Mouse (Mus musculus) embryonic facial prominence, embryonic 12.5 days (tissue): ENCODE measurements around the gene Gcn1l1. TPM values are rescaled to one million over a fixed set of nuclear protein-coding genes. Genes with fewer than 3 reads are reported as not detected.

Source experiments
- ATAC-seq: fragments of 200-750 bp; cut with Nextera tagmentation; 2 replicates; pipeline ENCODE4 v1.8.0; 2017; ENCODE audit not compliant: insufficient number of reproducible peaks, insufficient read depth, low FRiP score, low TSS enrichment
- H3K27ac ChIP-seq: fragments of 300-500 bp; sonication (generic); 2 replicates; pipeline ENCODE4 v1.5.1; 2016; ENCODE audit warnings: mild to moderate bottlenecking
- H3K27me3 ChIP-seq: fragments of 300-500 bp; sonication (generic); 2 replicates; pipeline ENCODE4 v1.6.1; 2016; ENCODE audit warnings: mild to moderate bottlenecking, moderate library complexity
- H3K36me3 ChIP-seq: fragments of 300-500 bp; sonication (generic); 2 replicates; pipeline ENCODE4 v1.6.1; 2016; ENCODE audit warnings: mild to moderate bottlenecking
- H3K4me1 ChIP-seq: fragments of 300-500 bp; sonication (generic); 2 replicates; pipeline ENCODE4 v1.6.1; 2016
- H3K4me2 ChIP-seq: fragments of 300-500 bp; sonication (generic); replicated peaks from 2 replicates; pipeline ENCODE4 v1.6.1; 2016; ENCODE audit warnings: mild to moderate bottlenecking, moderate library complexity
- H3K4me3 ChIP-seq: fragments of 300-500 bp; sonication (generic); 2 replicates; pipeline ENCODE4 v1.5.1; 2016; ENCODE audit warnings: mild to moderate bottlenecking
- H3K9ac ChIP-seq: fragments of 300-500 bp; sonication (generic); 2 replicates; pipeline ENCODE4 v1.6.1; 2016; ENCODE audit warnings: mild to moderate bottlenecking, moderate library complexity
- H3K9me3 ChIP-seq: fragments of 300-500 bp; sonication (generic); 2 replicates; pipeline ENCODE4 v1.6.1; 2016; ENCODE audit warnings: mild to moderate bottlenecking, moderate library complexity
- WGBS: fragments of 180-500 bp; shearing (Covaris S2); methylation state at CpG from one replicate; pipeline ENCODE4 v1.1.7; 2016; 5-methylcytosine and 5-hydroxymethylcytosine counted together
- microRNA-seq: library from miRNA; unstranded; fragments of <30 nt; microRNA quantifications from one replicate; pipeline ENCODE4, GENCODE M21; 2017
- polyA plus RNA-seq: library from polyadenylated mRNA; unstranded; fragments of >200 nt; fragmentation: Nextera tagmentation; extraction: Ambion mirVana; gene quantifications from 2 replicates; pipeline ENCODE4 v1.2.1, GENCODE M21; 2016

The Gcn1l1 gene
- polyA plus RNA-seq, 1 experiment from 2014 or later, result 56.1 TPM

- WGBS, result 82% methylated on average over 12 of the region's 12 CpGs
- no peaks in the 10 kb centered on the region for H3K4me1 ChIP-seq
Observed at GRCm38 (mm10) chr5:115668986-115669385, 103.9 kb downstream of the Gcn1l1 start.

GRCm38 (mm10) chr5:115669974-115670373 is 104.9 kb downstream of the Gcn1l1 start:
- 84% methylated on average over 11 of the region's 11 CpGs for WGBS
- Histone ChIP-seq H3K4me3 (no peak overlapping the region), H3K27me3 (0 out of 2 replicates have a peak, but pooled peaks cover 2% of the 10 kb centered on the region), H3K36me3 (no peaks in the 10 kb centered on the region), H3K9me3 (no peaks in the 10 kb centered on the region), H3K9ac (no peak overlapping the region), H3K4me2 (no peak overlapping the region), H3K27ac (no peak overlapping the region), H3K4me1 (no peaks in the 10 kb centered on the region)
- ATAC-seq, result no peak

More at GRCm38 (mm10) chr5:115668986-115669385, 103.9 kb downstream of the Gcn1l1 start:
- H3K27ac ChIP-seq, result no peak overlapping the region
- no peak overlapping the region for H3K9ac ChIP-seq
- no peaks in the 10 kb centered on the region for H3K36me3 ChIP-seq
- no peak for ATAC-seq
- H3K27me3 ChIP-seq, result 0 out of 2 replicates have a peak, but pooled peaks cover 2% of the 10 kb centered on the region
- no peak overlapping the region for H3K4me2 ChIP-seq
- H3K4me3 ChIP-seq, result no peak overlapping the region
- H3K9me3 ChIP-seq, result no peaks in the 10 kb centered on the region

- Histone ChIP-seq H3K4me1 (no peaks in the 10 kb centered on the region), H3K27ac (no peak overlapping the region), H3K4me2 (no peak overlapping the region), H3K9ac (no peak overlapping the region), H3K36me3 (no peaks in the 10 kb centered on the region), H3K4me3 (no peak overlapping the region), H3K27me3 (0 out of 2 replicates have a peak, but pooled peaks cover 2% of the 10 kb centered on the region), H3K9me3 (no peaks in the 10 kb centered on the region)
- no peak for ATAC-seq
- WGBS, result 75% methylated on average over 2 of the region's 2 CpGs
Observed at GRCm38 (mm10) chr5:115670406-115670805, 105.4 kb downstream of the Gcn1l1 start.

- ATAC-seq, result no peak
Observed at GRCm38 (mm10) chr5:115671846-115672245, 106.8 kb downstream of the Gcn1l1 start.

More at GRCm38 (mm10) chr5:115671846-115672245, 106.8 kb downstream of the Gcn1l1 start:
- Histone ChIP-seq H3K27me3 (0 out of 2 replicates have a peak, but pooled peaks cover 2% of the 10 kb centered on the region), H3K4me3 (no peak overlapping the region), H3K36me3 (no peaks in the 10 kb centered on the region), H3K4me2 (no peak overlapping the region), H3K9me3 (no peaks in the 10 kb centered on the region), H3K9ac (no peak overlapping the region), H3K27ac (no peak overlapping the region), H3K4me1 (no peaks in the 10 kb centered on the region)
- 71% methylated on average over 8 of the region's 8 CpGs for WGBS

Small RNA genes lying within 50 kb of the gene (microRNA-seq; reads per million reads assigned to microRNA genes)
- gene Mir7029, result not detected
- not detected for gene Mir7030

Other genes starting within 250 kb of the Gcn1l1 start
- 418 and 420 TPM in 2 replicates for gene Srsf9, start 238.1 kb upstream of the Gcn1l1 start, polyA plus RNA-seq
- 29.0 and 30.0 TPM in 2 replicates for gene Gatc, start 224.1 kb upstream of the Gcn1l1 start, polyA plus RNA-seq
- 55.5 and 56.7 TPM in 2 replicates for gene Triap1, start 224.0 kb upstream of the Gcn1l1 start, polyA plus RNA-seq
- gene Cox6a1, start 216.3 kb upstream of the Gcn1l1 start, polyA plus RNA-seq, result 652 and 721 TPM in 2 replicates
- gene Msi1, start 135.7 kb upstream of the Gcn1l1 start, polyA plus RNA-seq, result 38.7 and 40.2 TPM in 2 replicates
- not detected in 2 replicates for gene Pla2g1b, start 99.0 kb upstream of the Gcn1l1 start, polyA plus RNA-seq
- 23.2 and 25.9 TPM in 2 replicates for gene Sirt4, start 80.5 kb upstream of the Gcn1l1 start, polyA plus RNA-seq
- 46.8 and 47.1 TPM in 2 replicates for gene Pxn, start 58.6 kb upstream of the Gcn1l1 start, polyA plus RNA-seq
- gene Rplp0, start 5.8 kb upstream of the Gcn1l1 start, polyA plus RNA-seq, result 1,232 and 1,233 TPM in 2 replicates
- 18.5 and 20.5 TPM in 2 replicates for gene Rab35, start 66.7 kb downstream of the Gcn1l1 start, polyA plus RNA-seq
- 12.4 and 14.1 TPM in 2 replicates for gene Bicdl1, start 166.4 kb downstream of the Gcn1l1 start, polyA plus RNA-seq